Mouse (Mus musculus): Measurements from ENCODE around the gene Uqcrh. TPM values are rescaled to one million over a fixed set of nuclear protein-coding genes. Genes with fewer than 3 reads are reported as not detected.

Gene Uqcrh
- polyA plus RNA-seq, 1 experiment from 2014 or later = 296 TPM

DNA sequence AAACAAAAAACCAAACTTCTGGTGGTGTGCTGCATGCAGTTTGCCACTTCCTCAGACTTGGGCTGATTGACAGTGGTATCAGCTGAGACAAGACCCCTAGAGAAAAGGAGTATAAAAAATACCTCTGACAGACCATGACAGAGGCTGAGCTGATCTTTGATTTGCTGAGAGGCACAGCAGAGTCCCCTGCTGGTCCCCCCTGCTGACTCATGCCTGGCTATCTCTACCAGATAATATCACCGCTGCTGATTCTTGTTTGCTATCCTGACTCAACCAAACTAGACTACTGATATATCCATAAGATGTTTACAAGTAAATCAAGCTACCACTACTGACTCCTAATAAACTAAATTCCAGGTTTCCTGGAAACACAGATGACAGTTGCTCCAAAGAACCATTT, 11.0 kb downstream of the Uqcrh start:
- Histone ChIP-seq H3K36me3 (ENCODE audit: control insufficient read depth, insufficient read depth) (peaks cover 24% of the 10 kb centered on the region), H3K4me1 (ENCODE audit: control insufficient read depth, low read depth, low read length) (no peaks in the 10 kb centered on the region), H3K9me3 (replicated peaks; ENCODE audit: control insufficient read depth, low read length) (no peaks in the 10 kb centered on the region), H3K27ac (ENCODE audit: low read length) (no peak overlapping the region), H3K4me3 (ENCODE audit: low read depth, low read length) (no peak overlapping the region), H3K4me2 (ENCODE audit: low read depth, low read length) (no peak overlapping the region), H3K27me3 (ENCODE audit: control insufficient read depth, insufficient read depth, low read depth, low read length) (no peaks in the 10 kb centered on the region), H3K9ac (ENCODE audit: low read depth, low read length) (no peak overlapping the region)
- peak; percentile 55; the same call in 1 of the 2 replicates for ATAC-seq (ENCODE audit: low read depth)
- WGBS (ENCODE audit: insufficient replicate concordance) = 8% methylated on average over 1 of the region's 1 CpGs

GRCm38 (mm10) chr4:116059012-116059726, 15.7 kb downstream of the Uqcrh start:
- no peaks in the 10 kb centered on the region for H3K9me3 ChIP-seq (replicated peaks; ENCODE audit: control insufficient read depth, low read length)
- no peak overlapping the region for H3K4me2 ChIP-seq (ENCODE audit: low read depth, low read length)
- ATAC-seq (ENCODE audit: low read depth) = no peak
- no peaks in the 10 kb centered on the region for H3K27me3 ChIP-seq (ENCODE audit: control insufficient read depth, insufficient read depth, low read depth, low read length)
- peaks cover 4% of the 10 kb centered on the region; the same call in 1 of the 2 replicates for H3K4me1 ChIP-seq (ENCODE audit: control insufficient read depth, low read depth, low read length)
- 56% methylated on average over 5 of the region's 5 CpGs for WGBS (ENCODE audit: insufficient replicate concordance)
- H3K9ac ChIP-seq (ENCODE audit: low read depth, low read length) = no peak overlapping the region
- no peak overlapping the region for H3K27ac ChIP-seq (ENCODE audit: low read length)
- no peaks in the 10 kb centered on the region for H3K36me3 ChIP-seq (ENCODE audit: control insufficient read depth, insufficient read depth)
- H3K4me3 ChIP-seq (ENCODE audit: low read depth, low read length) = no peak overlapping the region

GRCm38 (mm10) chr4:116057559-116057958, 17.3 kb downstream of the Uqcrh start:
- no peaks in the 10 kb centered on the region for H3K27me3 ChIP-seq (ENCODE audit: control insufficient read depth, insufficient read depth, low read depth, low read length)
- no peak overlapping the region for H3K4me2 ChIP-seq (ENCODE audit: low read depth, low read length)
- no peak overlapping the region for H3K27ac ChIP-seq (ENCODE audit: low read length)
- 0% methylated on average over 1 of the region's 1 CpGs for WGBS (ENCODE audit: insufficient replicate concordance)
- H3K36me3 ChIP-seq (ENCODE audit: control insufficient read depth, insufficient read depth) = no peaks in the 10 kb centered on the region
- peaks cover 13% of the 10 kb centered on the region for H3K4me1 ChIP-seq (ENCODE audit: control insufficient read depth, low read depth, low read length)
- no peak overlapping the region for H3K4me3 ChIP-seq (ENCODE audit: low read depth, low read length)
- no peaks in the 10 kb centered on the region for H3K9me3 ChIP-seq (replicated peaks; ENCODE audit: control insufficient read depth, low read length)
- H3K9ac ChIP-seq (ENCODE audit: low read depth, low read length) = no peak overlapping the region
- no peak for ATAC-seq (ENCODE audit: low read depth)

GRCm38 (mm10) chr4:116053399-116053961, 21.4 kb downstream of the Uqcrh start, which contains the start of gene Nsun4:
Nsun4 (minus strand) TSS chr4:116053876.
- no peaks in the 10 kb centered on the region for H3K27me3 ChIP-seq (ENCODE audit: control insufficient read depth, insufficient read depth, low read depth, low read length)
- H3K4me3 ChIP-seq (ENCODE audit: low read depth, low read length) = peak within 1 kb of the TSS; percentile 75
- peak within 1 kb of the TSS; percentile 72 for H3K9ac ChIP-seq (ENCODE audit: low read depth, low read length)
- H3K9me3 ChIP-seq (replicated peaks; ENCODE audit: control insufficient read depth, low read length) = no peaks in the 10 kb centered on the region
- ATAC-seq (ENCODE audit: low read depth) = peak; percentile 97
- no peaks in the 10 kb centered on the region for H3K36me3 ChIP-seq (ENCODE audit: control insufficient read depth, insufficient read depth)
- peak within 1 kb of the TSS; percentile 96 for H3K27ac ChIP-seq (ENCODE audit: low read length)
- peak within 1 kb of the TSS; percentile 96 for H3K4me2 ChIP-seq (ENCODE audit: low read depth, low read length)
- peaks cover 16% of the 10 kb centered on the region for H3K4me1 ChIP-seq (ENCODE audit: control insufficient read depth, low read depth, low read length)
- WGBS (ENCODE audit: insufficient replicate concordance) = under 1% methylated on average over 35 of the region's 35 CpGs

DNA sequence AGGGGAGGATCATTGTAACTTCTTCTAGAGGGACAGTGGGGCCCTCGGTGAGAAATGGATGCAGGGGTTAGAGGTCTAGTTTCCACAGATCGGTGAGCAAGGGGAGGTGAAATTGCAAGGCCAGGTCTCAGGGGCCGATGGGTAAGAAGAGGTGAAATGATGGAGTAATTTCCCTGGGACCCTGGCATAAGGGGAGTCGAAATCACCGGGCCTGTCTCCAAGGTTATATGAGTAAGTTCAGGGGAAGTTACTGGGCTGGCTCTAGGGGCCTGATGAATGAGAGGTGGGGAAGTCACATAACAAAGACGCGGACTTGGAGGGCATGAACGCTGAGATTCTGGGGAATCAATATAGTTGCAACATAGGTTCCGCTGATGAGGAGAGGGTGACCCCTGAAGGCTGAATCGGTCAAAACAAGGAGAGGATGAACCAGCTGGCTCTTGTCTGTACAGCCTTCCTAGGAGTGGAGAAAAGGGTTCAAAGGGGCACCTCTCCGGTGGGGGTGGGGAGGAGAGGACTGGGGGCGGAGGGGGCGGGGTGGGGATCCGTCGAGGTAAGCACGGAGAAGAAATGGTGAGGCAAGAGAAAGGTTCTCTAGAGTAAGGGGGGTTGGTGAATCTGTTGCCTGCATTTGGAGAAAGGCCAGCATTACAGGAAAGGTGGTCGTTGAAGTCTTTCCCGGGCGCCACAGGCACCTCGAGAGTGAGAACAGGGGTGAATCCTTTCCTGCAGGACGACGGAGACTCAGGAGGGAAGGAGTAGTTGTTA, 22.2 kb downstream of the Uqcrh start:
- peaks cover 16% of the 10 kb centered on the region for H3K4me1 ChIP-seq (ENCODE audit: control insufficient read depth, low read depth, low read length)
- no peaks in the 10 kb centered on the region for H3K27me3 ChIP-seq (ENCODE audit: control insufficient read depth, insufficient read depth, low read depth, low read length)
- H3K4me2 ChIP-seq (ENCODE audit: low read depth, low read length) = peak overlapping the region; percentile 96
- peak overlapping the region; percentile 96 for H3K27ac ChIP-seq (ENCODE audit: low read length)
- peak overlapping the region; percentile 72 for H3K9ac ChIP-seq (ENCODE audit: low read depth, low read length)
- H3K9me3 ChIP-seq (replicated peaks; ENCODE audit: control insufficient read depth, low read length) = no peaks in the 10 kb centered on the region
- peak overlapping the region; percentile 75 for H3K4me3 ChIP-seq (ENCODE audit: low read depth, low read length)
- peak; percentile 28 for ATAC-seq (ENCODE audit: low read depth)
- WGBS (ENCODE audit: insufficient replicate concordance) = 9% methylated on average over 22 of the region's 22 CpGs
- no peaks in the 10 kb centered on the region for H3K36me3 ChIP-seq (ENCODE audit: control insufficient read depth, insufficient read depth)

- Histone ChIP-seq H3K4me2 (ENCODE audit: low read depth, low read length) (no peak overlapping the region), H3K36me3 (ENCODE audit: control insufficient read depth, insufficient read depth) (no peaks in the 10 kb centered on the region), H3K9ac (ENCODE audit: low read depth, low read length) (no peak overlapping the region), H3K4me1 (ENCODE audit: control insufficient read depth, low read depth, low read length) (peaks cover 13% of the 10 kb centered on the region), H3K4me3 (ENCODE audit: low read depth, low read length) (no peak overlapping the region), H3K27ac (ENCODE audit: low read length) (no peak overlapping the region), H3K27me3 (ENCODE audit: control insufficient read depth, insufficient read depth, low read depth, low read length) (no peaks in the 10 kb centered on the region), H3K9me3 (replicated peaks; ENCODE audit: control insufficient read depth, low read length) (no peaks in the 10 kb centered on the region)
- ATAC-seq (ENCODE audit: low read depth) = no peak
- 72% methylated on average over 3 of the region's 3 CpGs for WGBS (ENCODE audit: insufficient replicate concordance)
These were observed 25.7 kb downstream of the Uqcrh start for GRCm38 (mm10) chr4:116049211-116049610.

DNA sequence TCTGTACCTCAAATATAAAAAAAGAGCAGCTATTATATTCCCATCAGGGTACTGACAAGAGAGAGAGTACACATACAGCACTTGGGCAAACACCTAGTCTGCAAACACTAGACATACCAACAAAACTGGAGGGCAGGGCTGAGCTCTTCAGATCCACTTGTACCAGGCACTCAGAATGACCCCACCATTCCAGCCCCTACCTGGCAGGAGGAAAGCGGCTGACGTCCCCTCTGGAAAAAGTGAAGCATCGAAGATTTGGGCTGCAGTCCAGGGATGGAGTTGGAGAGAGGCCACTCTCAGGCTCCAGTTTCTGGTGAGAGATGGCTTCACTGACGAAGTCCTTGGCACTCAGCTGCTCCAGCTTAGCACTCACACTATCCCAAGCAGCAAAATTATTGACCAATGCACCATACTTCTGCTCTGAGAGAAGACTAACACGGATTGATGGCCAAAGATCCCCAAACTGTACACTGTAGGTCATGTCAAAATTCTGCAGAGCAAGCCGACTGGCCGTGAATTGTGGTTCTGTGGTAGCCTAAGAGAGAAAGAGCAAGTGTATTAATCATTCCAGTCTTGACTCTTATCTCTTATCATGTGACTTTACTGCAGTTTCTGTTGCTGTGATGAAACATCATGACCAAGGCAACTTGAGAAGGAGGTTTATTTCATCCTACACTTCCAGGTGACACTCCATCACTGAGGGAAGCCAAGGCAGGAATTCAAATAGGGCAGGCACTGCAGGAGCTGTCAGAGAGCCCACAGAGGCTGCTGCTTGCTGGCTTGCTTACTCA, 26.5 kb downstream of the Uqcrh start:
- Histone ChIP-seq H3K27ac (ENCODE audit: low read length) (no peak overlapping the region), H3K9me3 (replicated peaks; ENCODE audit: control insufficient read depth, low read length) (no peaks in the 10 kb centered on the region), H3K27me3 (ENCODE audit: control insufficient read depth, insufficient read depth, low read depth, low read length) (no peaks in the 10 kb centered on the region), H3K4me1 (ENCODE audit: control insufficient read depth, low read depth, low read length) (peaks cover 8% of the 10 kb centered on the region), H3K36me3 (ENCODE audit: control insufficient read depth, insufficient read depth) (no peaks in the 10 kb centered on the region), H3K9ac (ENCODE audit: low read depth, low read length) (no peak overlapping the region), H3K4me2 (ENCODE audit: low read depth, low read length) (no peak overlapping the region), H3K4me3 (ENCODE audit: low read depth, low read length) (no peak overlapping the region)
- 52% methylated on average over 7 of the region's 7 CpGs for WGBS (ENCODE audit: insufficient replicate concordance)
- no peak for ATAC-seq (ENCODE audit: low read depth)

- WGBS (ENCODE audit: insufficient replicate concordance) = 66% methylated on average over 1 of the region's 1 CpGs
- Histone ChIP-seq H3K9ac (ENCODE audit: low read depth, low read length) (no peak overlapping the region), H3K27ac (ENCODE audit: low read length) (no peak overlapping the region), H3K4me2 (ENCODE audit: low read depth, low read length) (no peak overlapping the region), H3K27me3 (ENCODE audit: control insufficient read depth, insufficient read depth, low read depth, low read length) (no peaks in the 10 kb centered on the region), H3K4me1 (ENCODE audit: control insufficient read depth, low read depth, low read length) (peaks cover 4% of the 10 kb centered on the region), H3K36me3 (ENCODE audit: control insufficient read depth, insufficient read depth) (no peaks in the 10 kb centered on the region), H3K9me3 (replicated peaks; ENCODE audit: control insufficient read depth, low read length) (no peaks in the 10 kb centered on the region), H3K4me3 (ENCODE audit: low read depth, low read length) (no peak overlapping the region)
- ATAC-seq (ENCODE audit: low read depth) = no peak
These were observed 27.2 kb downstream of the Uqcrh start for GRCm38 (mm10) chr4:116047681-116048080.

Data from liver, embryonic 16.5 days (tissue).